Mouse (Mus musculus) skeletal muscle tissue, adult 2 months (tissue): ENCODE data around the gene Farsa.

Experiments used
- DNase-seq: peaks from one replicate; pipeline ENCODE4 v3.0.0-alpha.2; 2012; ENCODE audit warnings: low read depth, low spot score

Gene Farsa

DNA sequence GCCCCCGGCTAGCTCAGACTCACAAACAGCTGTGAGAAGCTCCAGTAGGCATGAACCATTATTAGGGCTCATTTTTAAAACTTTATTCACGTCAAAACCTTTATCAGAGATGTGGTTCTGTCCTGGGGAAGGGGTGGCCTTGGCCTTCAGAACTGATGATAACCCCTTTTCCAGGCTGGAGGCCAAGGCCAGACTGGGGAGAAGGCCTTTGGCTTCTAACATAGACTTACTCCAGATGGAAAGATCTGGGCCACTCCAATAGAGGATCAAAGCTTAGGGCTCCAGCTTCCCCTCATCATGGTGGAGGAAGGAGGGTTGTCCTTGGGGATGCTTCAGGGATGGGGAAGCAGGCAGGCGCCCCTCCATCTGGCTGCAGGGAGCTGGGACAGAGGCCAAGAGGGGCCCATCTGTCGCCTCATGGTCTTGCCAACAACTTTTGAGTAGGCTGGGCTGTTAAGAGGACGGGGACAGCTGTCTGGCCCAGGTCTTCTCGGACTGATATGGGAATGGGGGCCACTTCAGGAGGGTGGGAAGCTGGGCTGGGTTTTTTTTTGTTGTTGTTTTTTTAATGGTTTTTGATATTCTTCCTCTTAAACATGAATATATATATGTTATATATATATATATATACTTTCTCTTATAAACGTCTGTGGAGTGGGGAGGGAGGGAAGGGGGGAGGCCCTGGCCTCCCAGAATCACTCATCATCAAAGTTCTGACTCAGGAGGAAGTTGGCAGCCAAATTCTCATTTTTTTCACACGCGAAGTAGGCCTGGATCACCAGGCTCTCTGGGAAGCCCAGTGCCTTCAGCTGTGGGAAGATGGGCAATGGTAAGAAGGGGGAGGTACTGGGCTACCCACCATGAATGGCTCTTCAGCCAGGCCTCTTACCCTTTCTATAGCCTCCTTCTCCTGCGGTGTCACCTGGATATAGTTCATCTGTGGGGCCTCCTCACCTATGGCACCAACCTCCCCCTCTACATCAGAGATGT lies 21.6 kb upstream of the Farsa start:
- DNase-seq: no peak

DNA sequence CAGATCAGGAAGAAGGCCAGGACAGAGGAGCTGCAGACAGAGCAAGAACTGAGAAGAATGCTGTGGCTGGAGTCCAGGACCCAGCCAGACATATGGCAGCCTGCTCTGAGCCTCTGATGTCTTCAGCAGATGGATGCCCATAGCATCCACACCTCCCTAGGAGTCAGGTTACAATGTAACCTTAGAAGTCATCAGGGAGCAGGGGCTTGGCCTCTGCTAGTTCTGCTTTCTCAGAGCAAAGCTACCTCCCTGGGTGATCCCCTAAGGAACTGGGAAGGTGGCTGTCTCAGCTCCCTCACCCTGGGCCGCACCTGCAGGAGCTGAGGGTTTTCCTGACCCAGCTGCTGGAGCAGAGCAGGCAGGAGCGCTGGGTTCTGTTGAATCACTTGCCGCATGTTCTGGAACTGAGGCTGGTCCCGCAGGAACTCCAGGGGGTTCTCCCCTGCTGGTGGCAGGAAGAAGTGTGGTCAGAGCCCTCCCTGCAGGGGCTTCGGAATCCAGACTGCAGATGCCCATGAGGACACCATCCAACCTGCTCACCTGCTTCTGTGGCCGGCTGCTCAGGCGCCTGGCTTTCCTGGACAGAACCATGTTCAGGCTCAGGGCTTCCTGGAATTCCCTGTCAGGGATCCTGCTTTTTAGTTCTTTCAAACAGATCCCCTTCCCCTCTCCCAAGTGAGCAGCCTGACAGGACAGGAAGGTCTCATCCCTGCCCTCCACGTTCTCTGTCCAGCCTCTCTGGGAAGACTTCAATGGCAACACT lies 19.5 kb upstream of the Farsa start:
- no peak for DNase-seq

DNA sequence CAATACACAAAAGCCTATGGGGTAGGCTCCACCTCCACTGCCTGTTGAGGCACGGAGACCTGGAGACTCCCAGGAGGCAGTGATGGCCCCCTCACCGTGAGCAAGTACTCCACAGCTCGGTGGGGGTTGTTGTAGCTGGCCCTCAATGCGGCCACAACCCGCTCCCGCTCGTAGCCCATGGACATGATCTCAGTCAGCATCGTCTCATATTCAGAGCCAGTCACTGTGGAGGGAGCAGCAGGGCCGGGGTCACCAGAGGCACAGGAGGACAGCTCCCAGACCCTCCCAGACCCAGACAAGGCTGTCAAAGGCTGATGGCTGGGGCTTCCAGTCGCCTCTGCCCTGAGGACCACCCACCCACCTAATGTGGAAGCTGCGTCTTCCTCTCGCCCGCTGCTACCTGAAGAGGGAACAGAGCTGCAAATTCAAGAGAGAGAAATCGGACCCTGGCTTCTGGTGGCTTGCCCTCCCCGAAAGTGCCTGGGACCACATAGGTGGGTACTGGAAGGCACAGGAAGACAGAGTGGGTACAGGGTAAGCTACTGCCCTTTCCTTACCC lies 18.8 kb upstream of the Farsa start:
- DNase-seq: no peak

DNA sequence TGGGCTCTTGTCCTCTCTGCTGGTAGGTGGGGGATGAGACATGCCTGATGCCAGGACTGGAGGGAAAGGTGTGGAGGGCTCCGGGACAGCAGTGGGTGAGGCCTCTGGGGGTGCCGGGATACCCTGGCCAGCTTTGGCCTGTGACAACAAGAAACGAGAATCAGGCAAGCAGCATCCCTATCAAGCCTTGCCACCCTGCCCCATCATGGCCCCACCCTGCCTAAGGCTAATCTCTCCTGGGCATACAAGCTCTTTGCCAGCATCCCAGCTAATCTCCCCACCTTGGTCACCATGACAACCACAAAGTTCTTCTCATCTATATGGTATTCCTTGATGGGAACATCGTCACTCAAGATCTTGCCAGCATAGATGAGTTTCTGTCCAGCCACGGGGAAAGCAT lies 18.3 kb upstream of the Farsa start:
- no peak for DNase-seq

DNA sequence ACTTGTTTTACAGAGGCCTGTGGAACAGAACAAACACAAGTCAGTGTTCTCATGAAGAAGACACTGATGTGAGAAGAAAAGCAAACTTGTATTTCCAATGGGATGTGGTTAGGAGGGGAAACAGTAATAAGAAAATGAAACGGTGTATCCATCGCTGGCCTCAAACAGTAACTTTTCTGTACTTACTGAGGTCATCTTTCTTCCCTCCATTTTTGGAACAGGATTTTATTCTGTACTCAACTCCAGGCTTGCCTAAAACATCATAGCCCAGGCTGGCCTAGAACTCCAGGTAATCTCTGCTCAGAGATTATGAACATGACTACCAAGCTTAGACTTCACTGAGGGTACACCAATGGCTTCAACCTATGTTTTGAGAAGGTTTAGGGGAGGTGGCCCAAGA lies 17.4 kb upstream of the Farsa start:
- no peak for DNase-seq

DNA sequence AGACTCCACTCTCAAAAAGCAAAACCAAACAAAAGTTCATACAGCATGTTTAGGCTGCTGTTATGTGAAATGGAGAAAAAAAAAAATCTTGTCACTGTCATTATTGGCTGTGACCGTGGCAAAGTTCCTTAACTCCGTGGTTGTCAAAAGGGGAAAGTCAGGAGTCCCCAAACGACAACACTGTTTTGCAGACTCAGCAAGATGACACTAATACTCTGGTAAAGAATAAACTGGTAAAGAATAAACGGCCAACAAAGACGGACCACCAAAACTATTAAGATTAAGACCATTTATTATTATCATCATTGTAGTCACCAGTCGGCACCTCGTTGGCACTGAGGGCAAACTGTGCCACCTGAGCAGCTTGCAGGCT lies 16.9 kb upstream of the Farsa start:
- no peak for DNase-seq

DNA sequence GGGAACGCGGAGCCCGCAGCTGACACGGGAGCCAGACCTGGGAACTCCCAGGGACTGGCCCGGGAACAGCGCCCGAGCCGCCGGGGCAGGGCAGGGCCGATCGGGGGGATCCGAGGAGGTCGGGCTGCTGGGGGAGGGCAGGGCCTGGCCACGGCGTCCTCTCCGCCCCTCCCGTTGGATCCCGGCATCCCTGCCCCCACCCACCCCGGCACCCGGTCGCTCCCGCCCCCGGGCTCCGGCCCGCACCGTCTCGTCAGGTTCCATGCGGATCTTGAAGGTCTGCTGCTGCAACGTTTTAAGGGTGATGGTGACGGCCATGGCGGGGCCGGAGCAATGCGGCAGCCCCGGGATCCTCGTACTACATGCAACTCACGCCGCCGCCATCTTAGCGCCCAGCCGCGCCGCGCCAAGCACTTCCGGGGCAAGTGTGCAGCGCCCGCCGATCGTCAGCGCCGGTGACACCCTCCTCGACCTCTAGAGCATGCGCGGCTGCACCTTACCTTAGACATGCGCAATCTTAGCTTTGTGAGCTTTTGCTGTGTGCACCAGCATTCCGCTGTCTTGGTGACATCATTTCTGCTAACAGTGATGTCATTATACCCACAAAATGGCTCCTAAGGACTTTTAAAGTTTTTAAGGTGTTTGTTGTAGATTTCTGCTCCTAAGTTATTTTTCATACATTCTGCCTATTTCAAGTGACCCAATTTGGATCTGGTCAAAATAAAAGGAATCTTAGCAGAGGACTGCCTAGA lies 16.4 kb upstream of the Farsa start, which contains the start of gene Rad23a:
Gene Rad23a (minus strand): TSS at position 418 of the 752 bp plus-strand sequence.
- DNase-seq: peak; percentile 89

DNA sequence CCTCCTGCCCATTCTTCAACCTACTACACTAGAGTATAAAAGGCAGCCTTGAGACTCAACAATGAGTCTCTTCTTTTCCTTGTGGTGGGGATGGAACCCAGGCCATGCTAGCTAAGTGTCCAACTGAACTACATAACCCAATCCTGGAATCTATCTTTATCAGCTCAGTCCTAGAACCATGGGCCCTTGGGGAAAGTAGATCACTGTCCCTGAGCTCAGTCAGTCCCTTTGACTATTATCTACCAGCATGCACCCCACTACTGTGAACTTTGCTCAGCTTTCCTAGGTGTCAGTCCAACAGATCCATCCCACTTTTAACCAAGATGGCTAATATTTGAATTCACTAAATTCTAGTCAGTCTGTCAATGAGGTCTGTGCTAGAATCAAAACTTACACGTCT lies 15.3 kb upstream of the Farsa start:
- DNase-seq: no peak

DNA sequence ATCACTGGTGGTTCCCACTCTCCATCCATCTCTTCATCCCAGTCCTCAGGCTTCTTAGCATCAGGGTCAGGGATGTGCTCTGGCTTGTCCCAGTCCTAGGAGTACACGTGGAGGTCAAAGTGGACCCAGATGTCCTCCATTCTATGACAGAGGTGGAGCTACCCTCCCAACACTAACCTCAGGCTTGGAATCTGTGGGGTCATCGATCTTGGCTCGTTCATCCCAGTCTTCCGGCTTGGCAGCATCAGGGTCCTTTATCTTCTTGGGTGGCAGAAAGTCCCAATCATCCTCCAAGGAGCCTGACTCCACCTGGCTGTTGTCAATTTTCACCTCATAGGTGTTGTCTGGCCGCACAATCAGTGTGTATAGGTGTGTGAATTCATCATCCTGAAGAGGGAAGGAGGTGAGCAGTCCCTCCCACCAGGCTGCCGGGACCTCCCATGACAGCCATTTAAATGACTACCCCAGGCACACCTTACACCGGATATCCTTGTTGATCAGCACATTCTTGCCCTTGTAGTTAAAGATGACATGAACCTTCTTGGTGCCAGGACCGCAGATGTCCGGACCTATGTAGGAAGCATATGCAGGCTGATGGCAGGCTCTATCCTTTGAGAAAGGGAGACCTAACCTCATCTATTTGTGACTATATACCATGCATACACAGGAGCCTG lies 12.3 kb upstream of the Farsa start:
- DNase-seq: no peak

DNA sequence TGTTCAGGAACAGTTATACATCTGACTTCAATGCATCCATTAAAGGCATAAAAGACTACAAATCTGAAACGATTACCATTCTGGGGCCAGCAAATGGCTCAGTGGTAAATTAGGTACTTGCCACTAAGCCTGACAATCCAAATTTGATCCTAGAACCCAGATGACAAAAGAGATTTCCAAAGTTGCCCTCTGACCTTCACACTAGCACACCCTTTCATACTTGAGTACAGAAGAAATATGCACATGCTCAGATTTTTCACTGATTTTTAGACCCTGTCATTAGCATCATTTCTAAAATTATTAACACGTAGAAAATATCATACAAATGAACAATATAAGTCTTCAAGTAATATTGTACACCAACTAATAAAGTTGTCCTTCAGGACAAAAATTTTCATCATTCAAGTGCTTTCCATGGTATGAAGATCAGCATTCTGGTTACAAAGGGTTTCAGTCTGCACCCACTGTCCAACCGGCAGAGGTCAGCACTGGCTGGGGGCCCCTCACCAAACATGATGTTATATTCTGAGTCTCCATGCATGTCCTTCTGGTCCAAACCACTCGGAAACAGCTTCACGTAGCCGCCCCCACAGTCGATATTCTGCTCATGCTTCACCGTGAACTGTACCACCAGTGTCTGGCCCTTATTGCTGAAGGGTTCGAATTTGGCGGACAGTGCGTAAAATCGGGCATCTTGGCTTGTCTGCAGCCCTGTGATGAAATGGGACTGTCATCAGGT lies 11.3 kb upstream of the Farsa start:
- DNase-seq: no peak

DNA sequence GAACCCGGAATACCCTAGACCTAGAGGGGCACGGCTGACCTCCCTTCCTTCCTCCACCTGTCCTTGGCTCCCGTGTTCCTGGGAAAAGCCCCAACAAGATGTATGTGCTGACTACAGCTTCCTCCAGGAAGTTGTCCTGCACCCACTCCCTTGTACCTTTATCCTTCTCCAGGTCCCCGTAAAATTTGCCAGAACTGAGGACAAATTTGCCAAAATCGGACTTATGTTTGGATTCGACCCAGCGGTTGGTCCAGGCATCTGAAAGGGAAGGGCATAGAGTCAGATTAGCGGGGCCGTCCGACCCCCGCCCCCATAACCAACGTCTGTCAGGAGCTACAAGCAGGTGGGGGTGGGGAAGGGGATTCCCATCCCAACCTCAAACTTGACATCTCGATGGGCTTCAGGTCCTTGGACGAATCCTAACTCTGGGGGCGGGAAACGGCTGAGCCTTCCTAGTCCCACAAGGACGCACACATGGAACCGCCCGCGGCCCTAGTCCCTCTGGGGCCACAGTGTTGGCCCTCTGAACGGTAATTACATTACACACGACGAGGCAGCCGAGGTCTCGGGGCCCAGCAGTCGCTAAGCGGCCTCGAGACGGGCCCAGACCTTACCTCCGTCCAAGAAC lies 10.6 kb upstream of the Farsa start:
- no peak for DNase-seq

DNA sequence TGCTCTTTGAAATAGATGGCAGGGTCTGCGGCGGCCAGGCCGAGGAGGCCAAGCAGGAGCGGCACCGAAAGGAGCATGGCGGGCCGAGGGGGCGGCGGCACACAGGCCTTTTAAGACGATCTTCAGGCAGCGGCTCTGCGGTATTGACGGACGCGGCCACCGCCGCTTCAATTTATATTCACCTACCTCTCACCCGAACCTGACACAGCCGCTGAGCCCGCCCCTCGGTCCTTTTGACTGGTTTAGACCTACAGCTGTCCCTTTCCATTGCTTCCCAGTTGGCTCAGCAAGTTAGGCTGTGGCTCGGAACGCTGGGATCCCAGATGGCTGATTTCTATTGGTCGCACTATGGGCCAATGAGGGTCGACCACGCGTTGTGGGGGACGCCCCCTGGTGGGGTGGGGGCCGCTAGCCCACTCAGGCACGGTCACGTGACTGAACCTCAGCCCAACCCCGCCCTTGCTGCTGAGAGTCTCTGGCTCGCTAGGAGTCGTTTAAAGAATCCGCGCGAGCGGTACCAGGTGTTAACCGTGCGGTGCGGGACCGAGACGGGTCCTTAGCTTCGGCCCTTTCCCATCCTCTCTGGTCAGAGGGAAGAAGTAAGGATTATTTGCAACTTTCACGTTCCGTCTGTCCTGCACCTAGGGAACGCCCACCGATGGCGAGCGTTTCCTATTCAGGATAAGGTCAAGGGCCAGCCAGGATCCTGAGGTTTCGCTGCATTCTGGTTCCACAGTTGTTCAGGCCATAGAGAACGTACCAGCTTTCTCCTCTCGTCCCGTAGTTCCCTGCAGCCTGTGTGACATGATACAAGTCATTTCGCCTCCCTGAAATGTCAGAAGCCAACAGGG lies 9.8 kb upstream of the Farsa start, which contains the start of gene Calr:
Gene Calr (minus strand): TSS at position 213 of the 851 bp plus-strand sequence.
- peak; percentile 100 for DNase-seq

DNA sequence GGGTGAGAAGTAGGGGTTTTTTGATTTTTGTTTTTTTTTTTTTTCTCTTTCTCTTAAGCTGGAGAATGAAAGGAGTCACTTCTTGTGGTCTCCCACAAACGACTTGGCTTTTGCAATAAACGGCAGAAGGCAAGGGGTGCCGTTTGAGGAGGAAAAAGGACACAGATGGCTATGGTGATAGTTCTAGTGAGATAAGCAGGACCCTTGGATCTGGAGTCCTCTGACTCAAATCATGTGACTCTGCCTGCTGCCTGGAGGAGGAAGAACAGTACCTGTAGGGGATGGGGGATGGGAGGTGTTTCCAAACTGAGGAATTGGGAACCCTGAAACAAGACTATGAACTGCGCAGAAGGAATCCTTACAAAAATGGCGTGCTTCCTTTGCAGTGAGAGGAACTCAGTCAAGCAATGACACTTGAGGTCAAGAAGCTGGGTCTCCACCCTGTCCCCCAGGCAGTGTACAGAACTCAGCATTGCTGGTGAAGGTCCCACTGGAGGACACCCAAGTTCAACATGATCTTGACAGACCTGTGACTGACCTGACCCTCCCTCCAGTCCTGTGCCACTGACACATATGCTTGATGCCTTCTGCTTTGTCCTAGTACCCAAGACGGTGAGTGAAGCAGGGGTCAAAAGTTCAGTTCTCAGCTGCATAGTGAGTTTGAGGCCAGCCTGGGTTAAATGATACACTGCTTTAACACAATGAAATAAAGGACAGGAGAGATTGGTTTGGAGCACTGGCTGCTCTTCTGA lies 8.9 kb upstream of the Farsa start:
- no peak for DNase-seq

DNA sequence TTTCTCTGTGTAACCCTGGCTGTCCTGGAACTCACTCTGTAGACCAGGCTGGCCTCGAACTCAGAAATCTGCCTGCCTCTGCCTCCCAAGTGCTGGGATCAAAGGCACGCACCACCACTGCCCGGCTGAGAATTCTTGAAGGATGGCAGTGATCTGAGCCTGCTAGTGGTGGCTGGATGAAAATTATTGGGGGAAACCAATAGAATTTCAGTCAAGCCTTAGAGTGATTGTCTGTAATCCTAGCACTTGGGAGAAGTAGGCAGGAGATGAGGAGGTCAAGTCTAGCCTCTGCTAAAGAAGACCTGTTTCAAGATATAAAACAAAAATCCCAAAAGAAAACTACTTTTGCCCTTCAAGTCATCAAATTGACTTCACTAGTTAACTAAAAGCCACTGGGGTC lies 355 bp upstream of the Farsa start:
- DNase-seq: no peak

DNA sequence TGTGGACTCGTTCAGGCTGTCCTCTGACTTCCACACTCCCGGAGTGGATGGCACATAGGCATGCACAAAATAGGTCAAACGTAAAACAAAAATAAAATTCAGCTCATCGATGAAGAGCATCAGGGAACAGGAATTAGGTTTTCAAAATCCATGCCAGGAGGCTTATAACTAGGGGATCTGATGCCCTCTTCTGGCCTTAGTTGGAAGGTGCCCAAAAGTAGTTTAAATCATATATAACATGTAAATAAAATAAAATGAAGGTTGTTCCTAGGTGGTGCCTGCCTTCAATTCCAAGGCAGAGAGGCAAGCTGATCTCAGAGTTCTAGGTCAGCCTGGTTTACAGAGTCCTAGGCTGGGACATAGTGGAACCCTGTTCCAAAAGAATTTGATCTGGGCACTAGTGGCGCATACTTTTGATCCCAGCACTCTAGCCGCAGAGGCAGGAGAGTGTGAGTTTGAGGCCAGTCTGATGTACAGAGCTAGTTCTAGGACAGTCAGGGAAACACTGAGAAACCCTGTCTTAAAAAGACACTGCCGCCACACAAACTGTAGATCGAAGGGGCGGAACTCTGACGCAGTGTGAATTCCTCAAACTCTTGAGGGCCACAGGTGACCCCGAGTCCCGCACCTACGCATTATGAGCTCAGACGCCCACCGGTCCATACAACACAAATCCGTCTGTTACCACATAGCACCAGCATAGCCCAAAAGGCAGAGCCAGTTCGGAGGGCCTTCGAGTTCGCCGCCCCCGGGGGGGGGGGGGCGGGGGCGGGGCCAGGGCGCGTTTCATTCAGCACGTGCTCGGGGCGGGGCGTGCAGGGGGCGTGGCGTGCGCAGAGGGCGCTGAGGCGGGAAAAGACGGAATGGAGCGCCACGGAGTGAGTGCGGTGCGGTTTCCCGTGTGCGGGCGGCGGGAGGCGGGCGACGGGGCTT lies 14.9 kb downstream of the Farsa start, which contains the start of gene Syce2:
Gene Syce2 (plus strand): TSS at position 736 of the 933 bp plus-strand sequence.
- no peak for DNase-seq

DNA sequence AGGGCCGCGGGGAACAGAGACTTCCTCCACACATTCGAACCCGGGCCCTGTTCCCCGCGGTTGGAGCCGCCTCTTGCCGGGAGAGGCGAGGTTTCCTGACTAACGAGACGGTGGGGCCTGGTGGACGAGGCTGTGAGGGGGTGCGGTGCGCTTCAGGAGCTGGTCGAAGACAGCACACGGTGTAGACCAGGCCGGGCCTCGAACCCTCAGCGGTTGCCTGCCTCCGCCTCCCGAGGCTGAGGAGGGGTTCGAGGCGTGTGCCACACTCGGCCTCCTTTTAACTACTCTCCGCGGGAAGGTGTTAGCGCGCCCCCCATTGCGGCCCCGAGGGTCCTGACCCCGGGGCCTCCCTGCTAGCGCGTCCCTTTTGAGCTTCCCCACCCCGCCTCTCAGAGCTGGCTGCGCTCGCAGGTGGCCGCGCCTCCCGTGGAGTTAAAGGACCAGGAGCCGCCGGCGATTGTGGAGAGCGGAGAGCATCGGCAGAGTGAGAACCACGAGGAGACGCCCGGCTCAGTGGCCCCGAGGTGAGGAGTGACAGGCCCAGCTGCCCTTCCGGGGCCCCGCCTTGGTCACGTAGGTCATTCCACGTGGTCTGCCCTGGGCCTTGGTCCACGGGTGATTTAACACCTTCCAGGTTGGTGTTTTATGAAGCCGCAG lies 15.6 kb downstream of the Farsa start:
- no peak for DNase-seq
